Mouse (Mus musculus) ES-Bruce4 (cell line): ENCODE data around the gene Intu.

Source experiments
- CTCF ChIP-seq: IDR thresholded peaks from one replicate; pipeline ENCODE4 v1.8.1; 2011; ENCODE audit warnings: low read depth, low read length
- POLR2A ChIP-seq: IDR thresholded peaks from one replicate; pipeline ENCODE4 v1.8.1; 2011; ENCODE audit warnings: low read length; ENCODE audit not compliant: insufficient read depth

DNA sequence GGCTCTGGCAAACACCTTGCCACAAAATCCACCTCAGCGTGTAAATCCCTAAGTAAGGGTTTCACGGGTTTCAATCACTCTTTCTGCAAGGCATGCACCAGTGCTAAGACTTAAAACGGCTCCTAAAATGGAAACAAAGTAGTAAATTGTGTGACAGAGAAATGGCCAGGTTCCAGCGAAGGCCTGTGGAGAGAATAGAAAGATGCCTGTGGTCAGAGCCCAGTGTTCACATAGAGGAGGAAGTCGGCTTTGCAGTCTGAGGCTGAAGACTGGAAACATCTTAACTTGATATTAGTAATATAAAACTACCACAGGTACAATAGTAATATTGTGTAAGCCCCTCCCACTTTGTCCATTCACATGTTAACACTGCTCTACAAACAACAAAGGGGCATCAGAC lies 26.7 kb upstream of the Intu start:
- TF ChIP-seq CTCF (no peak), POLR2A (no peak)
